Mouse (Mus musculus): ENCODE measurements around the gene Uqcr11.

DNA sequence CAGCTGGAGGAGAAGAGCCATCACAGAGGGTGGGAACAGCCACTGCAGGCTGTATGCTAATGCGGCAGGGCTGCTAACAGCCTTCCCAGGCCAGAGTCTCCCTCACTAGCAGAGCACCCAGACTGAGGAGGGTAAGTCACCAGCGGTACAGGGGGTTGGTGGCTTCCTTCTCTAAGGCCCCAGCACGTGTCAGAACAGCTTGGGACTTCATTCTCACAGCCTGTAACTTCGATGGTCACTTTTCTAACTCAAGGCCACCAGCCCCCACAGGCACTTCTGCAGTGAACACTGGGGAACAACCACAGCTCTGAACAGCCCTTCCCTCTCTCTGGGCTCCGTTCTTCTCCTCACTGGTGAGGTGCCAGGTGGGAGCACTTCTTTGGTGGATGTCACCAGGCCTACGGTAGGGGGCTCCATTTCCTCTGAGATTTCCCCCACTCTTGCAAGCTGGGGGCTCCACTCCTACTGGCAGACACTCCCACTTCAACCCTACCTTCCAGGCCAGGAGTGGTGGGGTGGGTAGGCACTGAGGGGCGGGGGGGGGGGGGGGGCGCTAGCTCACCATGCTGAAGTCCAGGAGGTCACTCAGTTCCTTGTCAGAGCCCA lies 23.8 kb upstream of the Uqcr11 start:
- TF ChIP-seq CTCF (IDR thresholded peaks at IDR 0.05; ENCODE audit: low read depth), result no peak
- no peak for TF ChIP-seq EP300 (optimal IDR thresholded peaks at IDR 0.05)
